Mouse (Mus musculus) frontal cortex, postnatal 36 days (tissue): ENCODE data around the gene Dctd.
A peak's percentile ranks its signal among the peaks of the same experiment; 100 is the strongest.
"Not testable (repeated sequence)": the region's sequence is repeated elsewhere in the genome, so short reads cannot be mapped to it uniquely, and the experiment has no call there.

Source experiments
- DNase-seq, 2 experiments: peaks; one replicate each; pipeline ENCODE4 v3.0.0; 2022; ENCODE audit warnings: low spot score in 2 of 2

The Dctd gene

GRCm38 (mm10) chr8:48145766-48146165 lies 46.9 kb downstream of the Dctd start:
- DNase-seq, result no peak

- peak in 1 of 2 experiments; percentile 53 for DNase-seq
Measured at GRCm38 (mm10) chr8:48146449-48146848, 47.6 kb downstream of the Dctd start.

DNA sequence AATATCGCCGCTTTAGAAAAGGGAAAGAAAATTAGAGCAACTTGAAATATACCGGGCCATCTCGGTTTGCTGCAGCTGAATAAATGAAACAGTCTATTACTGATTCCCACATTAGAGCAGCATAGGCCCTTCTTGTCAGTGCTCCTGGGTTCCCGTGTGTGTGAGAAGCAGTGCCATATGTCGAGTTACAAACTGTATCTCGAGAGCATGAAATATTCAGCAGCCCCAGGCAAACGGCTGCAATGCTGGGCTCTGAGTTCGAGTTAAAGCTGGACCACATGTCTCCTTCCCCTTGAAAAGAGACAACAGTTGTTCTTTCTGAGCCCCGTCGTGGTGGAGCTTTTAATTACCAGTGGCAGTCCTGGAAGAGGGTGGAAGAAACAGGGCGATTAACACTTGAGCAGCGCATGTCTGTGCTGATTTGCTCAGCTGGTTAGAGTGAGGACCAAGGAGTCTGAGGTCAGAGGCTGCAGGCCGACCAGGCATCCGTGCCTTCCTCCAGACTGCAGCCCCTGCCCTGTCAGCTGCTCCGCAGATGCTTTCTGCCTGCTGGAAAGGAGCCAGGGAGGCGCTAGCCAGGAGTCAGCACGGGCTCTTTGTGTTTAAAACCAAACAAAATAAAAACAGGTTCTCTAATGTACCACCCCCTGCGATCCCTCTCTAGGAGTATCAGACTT lies 53.3 kb downstream of the Dctd start:
- DNase-seq, result no peak

DNA sequence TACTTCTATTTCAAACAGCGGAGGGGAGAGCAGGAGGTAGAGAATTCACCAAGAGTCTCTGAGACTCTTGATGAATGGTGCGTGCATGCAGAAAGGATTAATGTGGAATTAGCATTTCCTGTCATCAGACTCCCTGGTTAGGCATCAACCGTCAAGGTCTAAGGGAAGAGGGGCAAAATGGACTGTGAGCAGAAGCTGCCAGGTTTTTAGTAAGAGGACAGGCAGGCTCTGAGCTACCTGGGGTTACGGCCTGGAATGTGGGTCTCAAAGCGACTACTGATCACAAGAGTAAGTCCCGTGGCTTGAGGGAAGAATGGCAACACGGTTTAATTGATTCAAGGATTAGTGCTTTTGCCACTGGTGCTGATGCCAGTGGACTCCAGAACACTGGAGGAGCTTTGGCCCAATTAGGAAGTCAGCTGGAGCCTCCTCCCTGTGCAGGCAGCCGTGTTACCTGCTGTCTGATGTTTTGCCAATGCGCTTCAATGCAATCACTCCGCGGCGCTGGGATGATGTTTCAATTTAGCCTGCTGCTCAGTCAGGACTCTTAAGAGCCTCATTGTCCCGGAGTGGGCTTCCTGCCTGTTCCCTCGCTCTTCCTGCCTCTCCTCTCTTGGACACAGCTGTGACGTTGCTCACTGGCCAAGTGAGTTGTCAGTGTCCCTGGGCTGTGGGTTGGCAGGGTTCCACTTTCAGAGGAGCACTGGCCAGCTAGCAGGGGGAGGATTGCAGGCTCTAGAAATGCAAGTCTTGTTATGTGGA lies 54.6 kb downstream of the Dctd start:
- DNase-seq, result peak; percentile 37 to 65

GRCm38 (mm10) chr8:48157718-48158117 lies 58.8 kb downstream of the Dctd start:
- no peak for DNase-seq

DNA sequence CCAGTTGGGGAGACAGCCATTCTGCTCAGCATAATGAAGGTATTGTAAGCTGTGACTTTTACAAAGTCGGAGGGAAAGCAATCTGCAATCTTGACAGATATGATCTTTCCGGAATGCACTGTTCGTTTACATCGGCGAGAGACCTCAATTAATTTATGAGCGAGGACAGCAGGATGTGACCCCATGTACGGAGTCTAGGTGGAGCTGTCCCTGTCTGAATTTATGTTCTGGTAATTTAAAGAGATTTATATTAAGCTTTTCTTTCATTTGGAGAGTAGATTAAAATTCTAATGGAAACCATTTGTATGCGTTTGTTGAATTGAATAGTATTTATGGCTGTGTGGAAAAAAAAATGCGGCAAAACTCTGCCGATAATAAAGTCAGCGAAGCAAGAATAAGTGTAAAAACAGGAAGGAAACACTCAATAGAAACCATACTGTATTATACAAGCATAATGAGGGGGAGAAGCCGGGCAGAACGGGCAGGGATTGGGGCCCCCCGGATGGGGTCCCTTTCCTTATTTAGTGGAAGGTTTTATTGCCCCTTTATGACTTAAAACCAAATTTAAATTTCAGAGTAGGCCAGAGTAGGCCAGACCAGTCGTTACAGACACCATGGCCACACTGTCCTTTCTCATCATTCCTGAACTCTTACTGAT lies 59.8 kb downstream of the Dctd start:
- DNase-seq, result no peak

DNA sequence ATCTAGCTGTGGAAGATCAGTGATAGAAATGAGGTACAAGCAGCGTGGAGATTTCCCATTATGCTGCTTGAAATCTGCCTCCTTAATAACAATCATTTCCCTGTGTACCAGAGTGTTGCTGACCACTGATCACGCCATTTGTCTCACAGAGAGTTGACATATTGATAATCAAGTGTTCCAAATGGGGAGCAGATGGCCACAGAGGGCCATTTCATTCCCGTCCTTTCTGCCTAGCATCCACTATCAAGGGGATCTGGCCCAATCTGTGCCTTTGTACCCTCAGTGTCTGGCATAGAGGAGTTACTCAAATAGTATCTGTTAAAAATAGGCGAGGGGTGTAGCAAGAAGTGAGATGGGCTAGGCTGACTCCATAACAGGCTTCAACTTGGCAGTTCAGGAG lies 78.5 kb downstream of the Dctd start:
- DNase-seq, result no peak

GRCm38 (mm10) chr8:48177876-48178275 lies 79.0 kb downstream of the Dctd start:
- DNase-seq, result no peak

DNA sequence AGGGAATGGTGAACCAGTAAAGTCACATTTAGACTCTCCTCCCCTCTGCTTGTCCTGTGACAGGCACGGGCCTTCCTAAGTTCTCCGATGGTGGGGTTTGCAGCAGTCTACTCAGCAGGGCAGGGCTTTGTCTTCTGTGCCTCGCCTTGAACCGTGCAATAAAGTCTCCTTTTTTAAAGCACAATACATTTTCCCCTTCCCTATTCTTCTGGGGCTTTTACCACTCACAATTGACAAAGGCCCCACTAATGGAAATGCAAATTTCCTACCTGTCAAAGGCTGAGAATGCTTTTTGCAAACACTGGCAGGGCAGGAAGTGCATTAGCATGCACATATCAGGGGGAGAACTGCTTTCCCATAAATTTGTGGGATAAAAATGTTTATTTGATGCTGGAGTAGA lies 80.1 kb downstream of the Dctd start:
- DNase-seq, result no peak

DNA sequence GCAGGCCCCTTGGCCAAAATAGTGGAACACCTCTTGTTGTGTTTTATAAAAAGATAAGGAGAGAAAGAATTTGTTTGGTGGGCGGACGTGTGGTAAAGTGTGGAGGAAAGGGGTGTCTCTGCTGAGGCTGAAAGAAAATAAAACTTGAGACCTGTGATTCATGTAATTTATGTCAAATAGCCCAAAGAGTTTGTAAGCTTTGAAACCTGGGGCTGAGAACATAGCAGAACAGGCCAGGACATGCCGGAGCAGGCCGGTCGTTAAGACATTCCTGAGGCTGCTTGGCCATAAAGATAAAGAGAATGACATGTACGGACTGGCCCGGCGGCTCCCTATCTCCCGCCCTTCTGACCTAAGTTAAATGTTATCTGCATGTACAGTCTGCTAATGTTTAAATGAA lies 81.3 kb downstream of the Dctd start:
- DNase-seq, result not testable (repeated sequence)

GRCm38 (mm10) chr8:48181000-48181399 lies 82.1 kb downstream of the Dctd start:
- DNase-seq, result no peak

GRCm38 (mm10) chr8:48183758-48184157 lies 84.9 kb downstream of the Dctd start:
- no peak for DNase-seq

- no peak for DNase-seq
Measured at GRCm38 (mm10) chr8:48188586-48188985, 89.7 kb downstream of the Dctd start.

DNA sequence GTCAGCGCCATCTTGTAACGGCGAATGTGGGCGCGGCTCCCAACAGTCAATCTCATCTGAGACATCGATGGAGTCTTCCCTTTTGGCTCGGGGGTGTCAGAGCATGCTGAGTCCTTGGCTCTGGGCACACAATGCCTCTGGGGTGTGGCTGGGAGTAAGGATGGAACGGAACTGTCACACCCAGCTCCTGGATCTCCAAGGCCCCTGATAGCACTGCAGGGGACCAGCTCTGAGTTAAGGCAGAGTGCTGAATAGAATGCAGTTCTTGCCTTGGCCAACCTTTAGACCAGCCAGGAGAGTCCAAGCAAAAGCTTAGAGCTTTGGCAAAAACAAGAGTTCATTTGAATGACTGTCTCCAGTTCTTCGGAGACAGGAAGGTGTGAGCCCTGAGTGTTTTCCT lies 97.1 kb downstream of the Dctd start:
- no peak for DNase-seq

DNA sequence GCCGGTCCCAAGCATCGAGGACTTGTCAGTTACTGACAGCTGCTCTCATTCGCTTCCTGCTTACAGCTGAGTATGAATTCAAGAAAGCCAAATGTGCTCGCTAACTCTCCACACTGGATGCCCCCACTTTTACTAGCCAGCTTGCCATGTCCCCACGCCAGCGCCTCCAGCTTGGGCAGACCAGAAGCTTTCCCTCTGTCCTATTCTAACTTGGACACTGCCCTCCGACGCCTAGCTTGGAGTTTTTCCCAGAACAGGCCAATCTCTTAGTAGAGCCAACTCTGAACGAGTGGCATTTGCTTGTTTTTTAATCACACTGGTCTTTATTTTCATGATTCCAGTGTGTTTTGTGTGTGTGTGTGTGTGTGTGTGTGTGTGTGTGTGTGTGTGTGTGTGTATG lies 100.3 kb downstream of the Dctd start:
- no peak for DNase-seq

- no peak for DNase-seq
Measured at GRCm38 (mm10) chr8:48202632-48203031, 103.7 kb downstream of the Dctd start.
